Mouse (Mus musculus): ENCODE data around the gene Sptbn4.

The Sptbn4 gene

GRCm38 (mm10) chr7:27395521-27396183, 51.8 kb downstream of the Sptbn4 start:
- ATAC-seq (ENCODE audit: insufficient number of reproducible peaks, low FRiP score, low TSS enrichment): peak; percentile 21; the same call in 1 of the 2 replicates

GRCm38 (mm10) chr7:27391416-27391815, 56.1 kb downstream of the Sptbn4 start:
- peak; percentile 67; the same call in 1 of the 2 replicates for ATAC-seq (ENCODE audit: insufficient number of reproducible peaks, low FRiP score, low TSS enrichment)

- no peak for ATAC-seq (ENCODE audit: insufficient number of reproducible peaks, low FRiP score, low TSS enrichment)
Observed at GRCm38 (mm10) chr7:27389213-27389612, 58.3 kb downstream of the Sptbn4 start.

GRCm38 (mm10) chr7:27384731-27385130, 62.8 kb downstream of the Sptbn4 start:
- 0 out of 2 replicates have a peak, but pooled peaks have one; percentile 15 for ATAC-seq (ENCODE audit: insufficient number of reproducible peaks, low FRiP score, low TSS enrichment)

GRCm38 (mm10) chr7:27384134-27384533, 63.4 kb downstream of the Sptbn4 start:
- peak; percentile 88; the same call in 1 of the 2 replicates for ATAC-seq (ENCODE audit: insufficient number of reproducible peaks, low FRiP score, low TSS enrichment)

GRCm38 (mm10) chr7:27383233-27383632, 64.3 kb downstream of the Sptbn4 start:
- no peak for ATAC-seq (ENCODE audit: insufficient number of reproducible peaks, low FRiP score, low TSS enrichment)

GRCm38 (mm10) chr7:27381560-27381959, 65.9 kb downstream of the Sptbn4 start:
- no peak for ATAC-seq (ENCODE audit: insufficient number of reproducible peaks, low FRiP score, low TSS enrichment)

- no peak for ATAC-seq (ENCODE audit: insufficient number of reproducible peaks, low FRiP score, low TSS enrichment)
Observed at GRCm38 (mm10) chr7:27381009-27381408, 66.5 kb downstream of the Sptbn4 start.

- ATAC-seq (ENCODE audit: insufficient number of reproducible peaks, low FRiP score, low TSS enrichment): no peak
Observed at GRCm38 (mm10) chr7:27379836-27380235, 67.7 kb downstream of the Sptbn4 start.

- no peak for ATAC-seq (ENCODE audit: insufficient number of reproducible peaks, low FRiP score, low TSS enrichment)
Observed at GRCm38 (mm10) chr7:27378431-27378830, 69.1 kb downstream of the Sptbn4 start.

- ATAC-seq (ENCODE audit: insufficient number of reproducible peaks, low FRiP score, low TSS enrichment): no peak
Observed at GRCm38 (mm10) chr7:27375274-27375673, 72.2 kb downstream of the Sptbn4 start.

- no peak for ATAC-seq (ENCODE audit: insufficient number of reproducible peaks, low FRiP score, low TSS enrichment)
Observed at GRCm38 (mm10) chr7:27371715-27372462, 75.6 kb downstream of the Sptbn4 start.

GRCm38 (mm10) chr7:27369111-27369510, 78.4 kb downstream of the Sptbn4 start:
- ATAC-seq (ENCODE audit: insufficient number of reproducible peaks, low FRiP score, low TSS enrichment): no peak

- no peak for ATAC-seq (ENCODE audit: insufficient number of reproducible peaks, low FRiP score, low TSS enrichment)
Observed at GRCm38 (mm10) chr7:27367976-27368375, 79.5 kb downstream of the Sptbn4 start.

- ATAC-seq (ENCODE audit: insufficient number of reproducible peaks, low FRiP score, low TSS enrichment): no peak
Observed at GRCm38 (mm10) chr7:27366082-27366844, 81.2 kb downstream of the Sptbn4 start.

GRCm38 (mm10) chr7:27364379-27364778, 83.1 kb downstream of the Sptbn4 start:
- no peak for ATAC-seq (ENCODE audit: insufficient number of reproducible peaks, low FRiP score, low TSS enrichment)

GRCm38 (mm10) chr7:27361283-27361946, 86.1 kb downstream of the Sptbn4 start:
- peak; percentile 77 for ATAC-seq (ENCODE audit: insufficient number of reproducible peaks, low FRiP score, low TSS enrichment)

GRCm38 (mm10) chr7:27360749-27361148, 86.7 kb downstream of the Sptbn4 start:
- ATAC-seq (ENCODE audit: insufficient number of reproducible peaks, low FRiP score, low TSS enrichment): no peak

- ATAC-seq (ENCODE audit: insufficient number of reproducible peaks, low FRiP score, low TSS enrichment): no peak
Observed at GRCm38 (mm10) chr7:27359706-27360358, 87.7 kb downstream of the Sptbn4 start.

GRCm38 (mm10) chr7:27359162-27359561, 88.3 kb downstream of the Sptbn4 start:
- ATAC-seq (ENCODE audit: insufficient number of reproducible peaks, low FRiP score, low TSS enrichment): no peak

All from cerebellum, adult (tissue).